Mouse (Mus musculus) right cerebral cortex, adult 2 months (tissue): ENCODE measurements around the gene Sik1.
"Not testable (repeated sequence)": the region's sequence is repeated elsewhere in the genome, so short reads cannot be mapped to it uniquely, and the experiment has no call there.

ENCODE experiments used
- DNase-seq, 2 experiments: peaks; one replicate each; pipeline ENCODE4 v3.0.0; 2021 to 2022; ENCODE audit warnings: low spot score in 2 of 2

The Sik1 gene

DNA sequence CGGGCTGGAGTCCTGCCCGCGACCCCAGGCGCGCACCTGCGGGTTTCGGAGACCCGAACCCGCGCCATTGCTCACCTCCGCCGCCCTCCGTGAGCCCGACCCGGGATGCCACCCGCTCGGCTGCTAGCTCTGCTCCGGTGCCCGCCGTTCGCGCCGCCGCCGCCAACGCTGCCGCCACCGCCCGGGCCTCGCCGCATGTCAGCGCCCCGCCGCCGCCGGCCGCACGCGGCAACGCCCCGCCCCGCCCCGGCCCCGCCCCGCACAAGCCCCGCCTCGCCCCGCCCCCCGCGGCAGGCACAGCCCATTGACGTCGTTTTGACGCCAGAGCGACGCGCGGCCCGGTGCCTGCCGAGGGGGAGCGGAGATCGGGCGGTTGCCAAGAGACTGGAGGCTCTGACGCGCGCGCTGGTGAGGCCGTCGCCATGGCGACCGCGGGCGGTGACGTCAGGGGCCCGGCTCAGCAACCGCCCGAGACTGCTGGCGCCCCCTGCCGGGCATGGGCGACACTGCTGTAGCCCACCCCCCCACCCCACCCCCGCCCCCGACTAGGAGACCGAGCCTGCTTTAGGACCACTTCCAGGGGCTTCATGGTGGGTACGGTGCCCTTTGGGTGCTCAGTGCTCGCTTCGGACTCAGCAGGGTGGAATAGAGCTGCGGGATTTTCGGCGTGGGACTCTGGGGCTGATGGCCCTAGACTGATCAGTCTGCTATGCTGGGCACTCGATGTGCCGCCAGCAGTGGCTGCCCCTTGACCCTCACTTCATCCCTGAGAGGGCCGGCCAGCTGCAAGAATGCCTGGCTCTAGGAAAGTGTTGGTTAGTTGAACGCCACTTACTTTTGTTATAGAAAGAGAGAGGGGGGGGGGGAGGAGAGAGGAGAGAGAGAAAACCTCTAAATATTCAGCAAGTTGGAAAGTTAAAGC lies at the start of gene Sik1:
Gene Sik1, minus strand, starts transcription at position 208 of the 922 bp plus-strand sequence.
- peak; percentile 96 to 98 for DNase-seq

DNA sequence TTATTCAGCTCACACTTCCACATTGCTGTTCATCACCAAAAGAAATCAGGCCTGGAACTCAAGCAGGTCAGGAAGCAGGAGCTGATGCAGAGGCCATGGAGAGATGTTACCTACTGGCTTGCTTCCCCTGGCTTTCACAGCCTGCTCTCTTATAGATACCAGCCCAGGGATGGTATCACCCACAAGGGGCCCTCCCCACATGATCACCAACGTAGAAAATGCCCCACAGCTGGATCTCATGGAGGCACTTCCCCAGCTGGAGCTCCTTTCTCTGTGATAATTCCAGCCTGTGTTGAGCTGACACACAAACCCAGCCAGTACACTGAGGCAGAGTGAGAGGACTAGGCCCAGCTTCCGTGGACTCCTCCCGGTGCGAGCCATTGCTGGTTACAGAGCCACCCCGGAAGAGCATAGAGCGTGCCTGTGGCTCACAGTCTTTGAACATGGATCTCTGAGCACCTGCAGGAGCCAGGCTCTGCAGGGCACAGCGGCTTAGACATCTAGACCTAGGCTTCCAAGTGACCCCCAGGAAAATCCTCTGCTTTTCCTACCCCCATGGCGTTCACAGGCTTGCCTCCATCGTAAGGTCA lies 49.7 kb upstream of the Sik1 start:
- DNase-seq, result no peak

DNA sequence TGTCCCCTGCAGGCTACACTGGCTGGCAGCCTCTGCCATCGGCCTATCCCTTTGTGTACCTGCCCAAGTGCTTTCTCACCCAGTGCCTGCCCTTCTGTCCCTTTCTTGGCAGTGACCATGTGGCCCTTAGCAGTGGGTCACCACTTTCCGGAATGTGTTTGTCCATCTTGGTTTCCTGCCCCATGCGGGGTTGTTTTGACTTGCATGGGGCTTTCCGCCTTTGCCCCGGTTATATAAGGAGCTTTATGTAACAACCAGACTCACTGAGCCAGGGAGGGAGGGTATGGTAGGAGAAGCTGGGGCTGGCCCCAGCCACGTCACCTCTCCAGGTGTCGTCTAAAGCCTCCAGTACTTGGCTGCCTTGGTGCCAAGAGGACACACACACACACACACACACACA lies 48.4 kb upstream of the Sik1 start:
- no peak for DNase-seq

DNA sequence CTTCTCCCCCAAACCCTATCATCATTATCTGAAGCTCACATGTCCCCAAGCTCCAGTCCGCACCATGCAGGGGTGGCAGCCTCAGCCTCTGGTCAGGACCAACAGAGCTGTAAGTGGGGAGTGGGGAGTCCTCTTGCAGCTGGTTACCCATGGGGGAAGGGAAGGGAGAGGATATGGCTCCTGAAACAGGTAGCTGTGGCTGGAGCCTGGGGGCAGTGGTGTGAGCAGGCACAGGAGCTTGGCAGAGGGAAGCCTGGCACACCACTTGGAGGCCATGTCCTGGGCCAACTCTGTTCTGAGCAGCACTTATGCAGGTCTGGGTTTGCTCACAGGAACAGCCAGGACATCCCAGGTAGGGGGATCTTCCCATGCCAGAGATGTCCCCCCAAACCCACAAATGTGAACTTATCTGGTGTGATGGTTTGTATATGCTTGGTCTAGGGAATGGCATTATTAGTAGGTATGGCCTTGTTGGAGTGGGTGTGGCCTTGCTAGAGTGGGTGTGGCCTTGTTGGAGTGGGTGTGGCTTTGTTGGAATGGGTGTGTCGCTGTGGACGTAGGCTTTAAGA lies 47.1 kb upstream of the Sik1 start:
- no peak for DNase-seq

GRCm38 (mm10) chr17:31901461-31902204 lies 46.0 kb upstream of the Sik1 start:
- DNase-seq, result no peak

DNA sequence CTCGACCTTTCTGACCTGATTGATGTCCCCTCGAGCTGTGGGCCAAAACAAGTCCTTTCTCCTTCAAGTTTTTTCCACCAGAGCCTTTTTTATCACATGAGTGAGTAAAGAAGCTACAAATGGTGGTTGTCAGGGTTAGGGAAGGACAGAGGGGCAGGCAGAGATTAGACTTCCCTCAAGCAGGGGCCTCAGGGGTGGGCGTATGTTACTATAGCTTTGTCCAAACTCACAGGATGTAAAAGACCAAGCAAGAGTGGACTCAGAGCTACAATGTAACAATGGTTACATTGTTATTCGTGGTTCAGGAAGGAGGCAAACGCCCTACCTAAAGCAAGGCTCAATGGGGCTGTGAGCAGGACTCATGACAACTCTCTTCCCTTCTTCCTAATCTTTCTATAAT lies 43.3 kb upstream of the Sik1 start:
- no peak for DNase-seq

GRCm38 (mm10) chr17:31897186-31897793 lies 41.7 kb upstream of the Sik1 start:
- no peak for DNase-seq

DNA sequence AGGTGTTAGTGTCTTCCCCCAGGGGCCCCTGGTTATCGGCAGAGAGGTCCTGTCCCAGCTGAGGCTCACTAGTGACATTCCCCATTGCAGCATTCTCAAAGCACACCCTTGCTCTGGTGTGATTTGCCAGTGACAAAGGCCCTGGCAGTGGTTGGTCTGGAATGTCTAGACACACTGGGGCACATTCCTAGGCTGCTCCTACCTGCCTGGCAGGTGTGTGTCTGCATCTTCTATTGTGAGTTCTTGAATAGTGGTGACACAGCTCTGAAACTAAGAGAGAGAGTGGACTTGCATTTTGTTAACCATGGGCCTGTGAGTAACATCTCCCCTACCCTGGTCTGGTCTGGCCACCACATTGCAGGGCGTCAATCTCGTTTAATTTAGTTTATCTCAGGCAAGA lies 41.1 kb upstream of the Sik1 start:
- DNase-seq, result no peak

DNA sequence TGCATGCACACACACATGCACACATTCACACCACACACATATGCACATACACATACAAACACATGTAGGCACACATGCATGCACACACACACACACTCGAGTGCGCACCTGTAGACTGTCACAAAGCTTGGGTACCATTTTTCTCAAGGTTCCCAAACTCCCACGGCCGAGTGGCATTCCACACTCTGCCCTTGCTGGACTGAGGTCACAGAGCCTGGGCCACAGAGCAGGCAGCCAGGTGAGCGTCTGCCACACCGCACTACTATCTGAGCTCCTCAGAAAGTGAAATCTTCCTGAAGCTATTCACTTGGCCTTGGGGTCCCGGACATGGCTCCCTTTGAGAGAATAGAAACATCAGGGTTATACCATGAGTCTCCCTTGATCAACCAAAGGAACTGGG lies 40.7 kb upstream of the Sik1 start:
- DNase-seq, result no peak

GRCm38 (mm10) chr17:31893371-31894060 lies 37.9 kb upstream of the Sik1 start:
- DNase-seq, result no peak

DNA sequence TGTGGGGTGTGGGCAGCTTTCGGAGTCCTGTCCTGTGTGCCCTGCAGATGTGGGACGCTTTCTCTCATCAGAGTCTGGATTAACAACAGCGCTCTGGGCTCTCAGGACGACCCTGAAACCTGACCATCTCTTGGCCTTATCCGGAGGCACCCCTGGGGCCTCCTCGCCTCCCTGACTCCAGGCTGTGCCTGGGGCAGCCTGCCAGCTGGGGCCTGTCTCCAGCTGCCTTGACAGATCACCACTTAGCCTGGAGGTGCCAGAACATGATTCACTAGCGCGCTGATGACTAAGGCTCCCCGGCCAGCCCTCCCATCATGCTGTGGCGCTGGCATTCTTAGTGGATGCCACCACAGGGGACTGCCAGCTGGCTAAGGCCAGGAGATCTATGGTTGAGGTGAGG lies 37.1 kb upstream of the Sik1 start:
- DNase-seq, result peak; percentile 68 to 80

DNA sequence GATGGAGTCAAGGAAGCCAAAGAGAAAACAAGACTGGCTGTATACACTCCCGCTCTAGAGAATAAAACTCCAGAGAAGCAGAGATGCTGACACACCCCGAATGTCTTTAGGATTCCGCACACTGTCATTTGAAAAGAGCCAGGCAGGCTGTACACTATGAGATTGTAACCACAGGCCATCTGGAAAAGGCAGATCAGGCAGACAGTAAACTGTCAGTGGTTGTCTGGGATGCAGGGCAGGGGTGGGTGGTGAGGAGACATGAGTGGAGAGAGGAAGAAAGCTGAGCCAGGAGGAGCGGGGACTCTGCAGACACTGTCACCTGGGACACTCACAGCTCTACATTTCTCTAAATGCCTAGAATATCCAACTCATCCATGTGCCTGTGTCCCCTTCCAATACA lies 36.3 kb upstream of the Sik1 start:
- peak in 1 of 2 experiments; percentile 19 for DNase-seq

DNA sequence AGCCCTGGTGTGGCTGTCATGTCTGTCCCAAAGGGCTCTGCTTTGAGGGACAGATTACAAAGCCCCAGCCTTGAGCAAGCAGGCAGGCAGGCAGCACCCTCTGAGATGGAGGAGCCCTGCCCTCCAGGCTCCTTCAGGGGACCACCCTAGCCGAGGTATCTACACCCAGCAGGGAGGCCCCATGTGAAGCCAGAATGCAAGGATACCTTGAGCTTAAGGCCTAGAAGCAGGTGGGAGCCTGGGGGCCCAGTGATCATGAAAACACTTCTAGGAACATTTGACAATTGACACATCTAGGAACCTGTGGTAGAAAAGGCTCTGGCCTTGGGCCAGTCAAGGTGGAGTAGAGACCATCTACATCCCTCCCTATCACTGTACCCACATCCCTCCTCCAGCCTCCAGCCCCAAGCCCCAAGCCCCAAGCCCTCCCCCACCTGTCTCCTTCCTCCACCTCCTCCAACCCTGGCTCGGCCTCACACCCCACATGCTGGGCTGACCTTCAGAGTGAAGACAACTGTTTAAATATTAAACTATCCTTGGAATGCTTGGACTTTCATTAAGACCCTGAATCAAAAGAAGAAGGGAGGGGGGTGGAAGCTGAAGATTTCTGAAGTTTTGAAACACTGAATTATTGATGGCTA lies 34.8 kb upstream of the Sik1 start:
- no peak for DNase-seq

- DNase-seq, result no peak
Measured at GRCm38 (mm10) chr17:31889446-31890201, 34.0 kb upstream of the Sik1 start.

DNA sequence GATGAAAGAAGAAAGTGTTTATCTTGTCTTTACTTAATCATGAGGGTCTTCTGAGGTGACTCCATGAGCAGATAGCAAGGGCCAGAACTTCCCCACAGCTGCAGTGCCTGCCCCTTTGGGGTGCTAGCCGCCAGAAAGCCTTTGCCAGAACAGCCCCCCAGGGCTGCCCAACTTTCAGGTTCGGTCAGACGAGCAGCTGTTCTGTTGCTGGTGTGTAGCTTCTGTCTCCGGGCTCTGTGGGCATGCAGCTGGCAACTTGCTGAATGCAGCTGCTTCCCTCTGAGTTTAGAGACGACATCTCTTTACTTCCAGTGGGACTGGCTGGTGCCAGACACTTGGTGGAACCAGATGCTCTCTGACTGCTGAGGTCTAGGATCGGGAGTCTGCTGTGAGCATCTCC lies 32.9 kb upstream of the Sik1 start:
- DNase-seq, result no peak

DNA sequence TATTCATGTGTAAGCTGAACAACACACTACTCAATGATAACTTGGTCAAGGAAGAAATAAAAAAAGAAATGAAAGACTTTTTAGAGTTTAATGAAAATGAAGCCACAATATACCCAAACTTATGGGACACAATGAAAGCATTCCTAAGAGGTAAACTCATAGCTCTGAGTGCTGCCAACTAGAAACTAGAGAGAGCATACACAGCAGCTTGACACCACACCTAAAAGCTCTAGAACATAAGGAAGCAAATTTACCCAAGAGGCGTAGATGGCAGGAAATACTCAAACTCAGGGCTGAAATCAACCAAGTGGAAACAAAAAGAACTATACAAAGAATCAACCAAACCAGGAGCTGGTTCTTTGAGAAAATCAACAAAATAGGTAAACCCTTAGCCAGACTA lies 29.1 kb upstream of the Sik1 start:
- DNase-seq, result not testable (repeated sequence)

GRCm38 (mm10) chr17:31879406-31879805 lies 23.8 kb upstream of the Sik1 start:
- no peak for DNase-seq

- DNase-seq, result peak; percentile 69 to 80
Measured at GRCm38 (mm10) chr17:31877650-31878141, 22.1 kb upstream of the Sik1 start.

DNA sequence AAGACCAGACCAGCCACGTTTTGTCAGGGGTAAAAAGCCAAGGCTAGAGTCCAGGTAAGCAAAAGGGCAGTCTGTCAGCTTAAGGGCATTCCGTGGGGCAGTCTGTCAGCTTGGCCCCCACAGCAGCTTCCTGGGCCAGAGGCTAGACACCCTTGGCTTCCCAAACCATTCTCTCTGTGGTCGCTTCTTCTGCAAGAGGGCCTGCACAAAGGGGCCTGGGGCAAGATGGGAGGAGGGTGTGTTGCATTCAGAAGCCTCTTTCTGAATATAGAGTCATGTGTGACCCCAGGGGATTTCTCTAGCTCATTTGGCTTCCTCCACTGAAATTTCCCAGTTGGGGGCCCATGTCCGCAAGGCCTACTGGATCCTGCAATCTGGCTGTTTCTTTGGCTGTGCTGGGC lies 21.6 kb upstream of the Sik1 start:
- no peak for DNase-seq

GRCm38 (mm10) chr17:31876775-31877174 lies 21.2 kb upstream of the Sik1 start:
- no peak for DNase-seq
